Mouse (Mus musculus) fibroblast of lung, adult 2 months (primary cell): Measurements from ENCODE around the gene Cldn24.
"Not testable (repeated sequence)": the region's sequence is repeated elsewhere in the genome, so short reads cannot be mapped to it uniquely, and the experiment has no call there.

ENCODE experiments used
- DNase-seq: peaks from one replicate; pipeline ENCODE4 v3.0.0-alpha.2; 2011; ENCODE audit warnings: low read depth

The Cldn24 gene

DNA sequence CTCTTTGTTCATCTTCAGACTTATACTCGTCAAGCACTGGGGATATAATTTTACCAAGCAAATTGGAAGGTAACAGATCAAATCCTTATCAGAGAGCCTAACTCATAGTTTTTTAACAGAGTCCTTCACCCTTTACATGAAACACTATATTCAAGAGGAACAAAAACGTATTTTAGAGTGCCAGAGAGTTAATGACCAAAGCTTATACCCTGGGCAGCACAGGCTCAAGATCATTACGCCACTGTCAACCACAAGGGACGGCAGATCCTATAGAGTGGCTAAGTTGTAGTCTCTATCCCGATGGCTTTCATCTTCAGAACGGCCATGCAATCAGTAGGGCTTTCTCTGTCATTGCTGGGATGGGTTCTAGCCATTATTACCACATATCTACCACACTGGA is at the start of gene Cldn24:
TSS of gene Cldn24 (plus strand) at position 301 of the 400 bp plus-strand sequence.
- no peak for DNase-seq

DNA sequence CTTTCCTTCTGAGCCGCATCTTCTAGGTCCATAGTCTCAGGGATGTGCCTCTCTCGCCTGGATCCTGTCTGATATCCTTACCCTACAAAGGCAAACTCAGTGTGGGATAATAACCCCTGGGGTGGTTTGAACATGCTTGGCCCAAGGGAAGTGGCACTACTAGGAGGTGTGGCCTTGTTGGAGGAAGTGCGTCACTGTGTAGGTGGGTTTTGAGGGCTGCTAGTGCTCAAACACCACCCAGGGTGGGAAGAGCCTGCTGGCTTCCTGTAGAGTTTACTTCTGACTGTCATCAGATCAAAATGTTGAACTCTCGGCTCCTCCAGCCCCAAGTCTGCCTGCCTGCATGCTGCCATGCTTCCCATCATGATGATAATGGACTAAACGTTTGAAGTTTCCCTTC is 49.0 kb upstream of the Cldn24 start:
- no peak for DNase-seq

DNA sequence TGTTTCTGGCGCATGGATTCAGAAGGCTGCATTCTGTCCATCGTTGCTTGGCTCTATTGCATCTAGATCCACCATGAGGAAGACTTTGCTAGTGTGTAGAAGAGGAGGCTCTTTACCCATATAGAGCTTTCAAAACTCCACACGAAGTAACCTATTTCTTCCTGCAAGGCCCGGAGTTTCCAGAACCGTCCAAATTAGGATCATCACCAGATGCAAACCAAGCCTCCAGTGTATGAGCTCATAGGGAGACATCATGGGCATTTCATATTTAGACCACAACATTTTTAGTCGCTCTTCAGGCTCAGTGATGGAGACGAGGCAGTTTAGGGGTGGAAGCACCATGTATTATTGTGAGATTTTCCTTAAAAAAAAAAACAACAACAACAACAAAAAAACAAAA is 44.5 kb upstream of the Cldn24 start:
- no peak for DNase-seq

DNA sequence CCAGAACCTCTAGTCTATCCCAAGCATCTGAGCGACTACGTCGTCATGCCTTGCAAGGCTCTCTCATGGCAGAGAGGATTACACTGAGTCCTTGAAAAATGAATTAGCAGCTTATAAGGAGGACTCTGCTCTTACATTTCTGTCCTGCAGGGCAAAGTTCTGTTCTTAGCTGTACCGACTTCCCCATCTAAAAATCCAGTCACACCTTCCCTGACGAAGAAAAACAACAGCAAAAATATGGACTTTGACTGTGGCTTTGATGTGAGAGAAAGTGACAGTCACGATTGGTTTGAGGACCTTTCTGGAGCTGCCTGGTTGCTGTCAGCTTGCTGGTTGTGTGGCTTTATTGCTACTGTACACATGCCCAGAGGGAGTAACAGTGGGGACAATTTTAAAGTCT is 42.4 kb upstream of the Cldn24 start:
- no peak for DNase-seq

DNA sequence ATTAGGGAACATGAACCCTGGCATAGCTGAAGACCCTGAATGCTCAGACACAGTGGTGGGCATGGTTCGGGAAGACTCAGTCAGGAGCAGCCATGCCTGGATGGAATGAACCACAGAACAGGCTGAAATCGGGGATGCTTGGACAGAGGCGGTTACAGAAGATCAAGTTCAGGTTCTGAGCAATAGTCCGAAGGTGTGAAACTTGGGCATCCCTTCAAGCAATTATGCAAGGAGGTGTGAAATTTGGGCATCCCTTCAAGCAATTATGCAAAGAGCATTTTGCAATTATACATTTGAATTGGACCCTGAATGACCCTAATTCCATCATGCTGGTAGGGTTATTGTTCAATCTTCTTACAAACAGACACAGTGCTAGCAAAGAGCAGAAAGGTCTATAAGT is 40.1 kb upstream of the Cldn24 start:
- DNase-seq = no peak

DNA sequence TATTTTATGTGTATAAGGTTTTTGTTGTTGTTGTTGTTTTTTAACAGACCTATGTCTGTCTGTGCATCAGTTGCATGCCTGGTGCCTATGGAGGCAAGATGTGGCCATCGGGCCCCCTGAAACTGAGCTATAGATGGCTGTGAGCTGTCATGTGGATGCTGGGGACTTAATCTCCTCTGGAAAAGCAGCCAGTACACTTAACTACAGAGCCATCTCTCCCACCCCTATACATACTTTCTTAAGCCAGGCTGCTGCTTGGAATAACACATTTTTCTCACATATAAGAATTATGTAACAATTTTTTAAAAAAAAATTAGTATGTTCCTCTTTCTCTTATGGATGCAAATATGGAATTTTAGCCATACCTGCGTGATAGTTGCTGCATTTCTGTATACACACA is 38.4 kb upstream of the Cldn24 start:
- DNase-seq = no peak

DNA sequence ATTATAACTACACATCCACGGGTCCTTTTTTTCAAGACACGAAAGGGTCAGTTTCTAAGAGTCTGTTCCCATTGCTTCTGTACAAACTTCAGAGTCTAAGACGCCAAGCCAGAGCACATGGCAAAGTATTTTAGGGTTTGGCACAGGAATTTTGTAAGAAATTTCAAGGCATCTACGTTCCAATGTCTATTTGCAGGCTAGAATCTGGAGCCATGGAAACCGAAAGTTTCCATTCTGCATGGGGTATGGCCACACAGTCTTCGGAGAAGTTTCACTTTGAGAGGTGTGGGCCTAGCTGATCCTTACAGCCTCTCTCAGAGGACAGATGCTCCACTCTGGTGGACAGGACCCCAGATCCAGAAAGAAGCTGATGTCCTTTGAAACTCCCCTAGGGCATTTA is 38.0 kb upstream of the Cldn24 start:
- DNase-seq = no peak

DNA sequence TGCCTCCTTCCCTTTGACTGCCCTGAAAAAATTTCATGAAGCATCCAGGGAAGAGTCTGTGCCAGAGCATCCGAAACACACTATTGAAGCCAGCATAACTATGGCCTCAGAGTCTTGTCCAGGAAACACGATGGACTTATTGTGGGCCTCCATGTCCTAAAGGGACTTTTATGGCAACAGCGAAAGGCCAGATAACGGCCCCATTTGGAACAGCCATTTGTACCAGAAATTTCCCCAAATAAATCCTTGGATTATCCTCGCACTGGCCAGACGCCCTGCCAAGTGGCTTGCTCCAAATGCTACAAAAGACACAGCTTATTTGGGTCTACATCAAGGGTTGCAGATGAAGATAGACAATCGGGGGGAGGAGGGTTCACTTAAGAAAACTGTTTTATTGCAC is 37.5 kb upstream of the Cldn24 start:
- no peak for DNase-seq

DNA sequence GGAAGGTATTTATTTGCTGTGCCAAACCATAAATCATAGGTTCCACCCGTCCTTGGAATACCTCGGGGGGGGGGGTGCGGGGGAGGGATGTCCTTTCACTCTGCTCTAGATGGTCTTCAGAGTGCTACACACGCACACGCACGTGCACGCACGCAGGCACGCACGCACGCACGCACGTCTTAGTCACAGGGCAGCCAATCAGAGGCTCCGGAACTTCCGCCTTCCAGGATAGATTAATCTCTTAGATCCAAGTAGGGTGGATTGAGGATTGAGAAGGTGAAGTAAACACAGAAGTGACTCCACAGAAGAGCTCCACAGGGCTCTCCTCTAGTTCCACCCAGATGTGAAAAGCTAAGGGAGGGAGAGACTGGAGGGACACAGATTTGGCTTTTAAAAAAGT is 35.6 kb upstream of the Cldn24 start:
- DNase-seq = no peak

DNA sequence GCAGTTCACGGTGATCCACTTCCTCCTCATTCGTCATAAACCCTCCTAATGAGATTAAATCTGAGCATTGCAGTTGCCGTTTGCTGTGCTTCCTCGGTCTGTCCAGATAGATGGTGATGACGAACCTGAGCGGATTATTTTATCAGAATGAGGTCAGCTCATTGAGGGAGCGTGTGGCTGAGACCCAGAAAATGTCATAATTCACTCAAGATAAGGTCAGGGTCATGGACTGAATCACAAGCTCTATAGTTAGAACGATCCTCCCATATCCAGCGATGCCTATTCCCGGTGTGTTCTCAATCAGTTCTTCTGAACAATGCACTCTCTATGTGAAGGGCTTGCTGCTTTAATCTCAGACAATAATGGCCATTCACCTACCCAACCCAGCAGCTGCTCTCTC is 34.2 kb upstream of the Cldn24 start:
- no peak for DNase-seq

DNA sequence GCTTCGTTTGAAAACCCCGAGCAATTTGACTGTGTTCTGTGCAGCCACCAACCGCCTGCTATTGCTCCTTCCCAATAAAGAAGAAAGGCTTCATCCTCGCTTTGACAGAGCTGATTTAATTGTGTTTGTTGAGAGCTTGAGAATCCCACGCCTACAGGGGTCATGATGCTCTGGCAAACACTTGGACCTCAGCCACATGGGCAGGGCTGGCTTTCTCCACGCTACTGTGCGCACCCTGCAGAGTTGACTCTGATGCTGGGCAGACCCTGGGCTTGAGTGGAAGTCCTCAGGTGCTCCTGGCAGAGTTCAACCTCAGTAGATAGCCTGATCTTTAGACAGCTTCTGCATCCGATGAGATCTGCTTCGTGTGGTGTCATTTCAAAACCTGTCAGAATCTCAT is 30.0 kb upstream of the Cldn24 start:
- no peak for DNase-seq

DNA sequence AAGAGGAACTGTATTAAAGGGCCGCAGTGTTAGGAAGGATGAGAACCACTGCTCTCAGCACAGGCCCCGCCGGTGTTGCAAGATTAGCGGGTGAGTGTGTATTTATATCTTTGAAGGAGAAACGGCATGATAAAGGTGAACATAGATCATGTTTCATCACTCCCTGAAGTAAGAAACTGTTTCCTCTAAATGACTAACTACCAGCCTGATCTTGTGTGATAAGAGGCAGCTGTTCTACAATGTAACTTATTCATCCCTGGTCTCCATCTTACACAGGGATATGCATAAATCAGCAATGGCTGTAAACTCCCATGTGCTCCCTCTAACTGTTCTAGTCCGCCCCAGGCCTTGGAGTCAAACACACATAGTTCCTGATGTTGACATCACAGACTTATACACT is 22.5 kb upstream of the Cldn24 start:
- DNase-seq = no peak

DNA sequence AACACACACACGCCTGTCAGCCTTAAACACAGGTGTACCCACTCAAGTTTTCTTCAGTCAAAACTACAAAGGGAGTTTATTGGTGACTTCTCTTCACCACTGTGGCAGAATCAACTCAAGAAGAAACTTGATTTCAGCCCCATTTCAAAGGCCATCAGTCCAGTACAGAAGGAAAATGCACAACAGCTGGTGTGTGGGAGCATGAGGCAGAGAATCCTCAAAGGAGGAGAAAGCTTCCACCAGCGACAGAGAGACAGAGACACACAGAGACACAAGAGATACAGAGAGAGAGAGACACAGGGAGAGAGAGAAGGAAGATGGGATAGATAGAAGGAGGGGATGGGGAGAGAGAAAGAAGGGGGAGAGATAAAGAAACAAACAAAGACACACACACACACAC is 19.6 kb upstream of the Cldn24 start:
- DNase-seq = no peak

DNA sequence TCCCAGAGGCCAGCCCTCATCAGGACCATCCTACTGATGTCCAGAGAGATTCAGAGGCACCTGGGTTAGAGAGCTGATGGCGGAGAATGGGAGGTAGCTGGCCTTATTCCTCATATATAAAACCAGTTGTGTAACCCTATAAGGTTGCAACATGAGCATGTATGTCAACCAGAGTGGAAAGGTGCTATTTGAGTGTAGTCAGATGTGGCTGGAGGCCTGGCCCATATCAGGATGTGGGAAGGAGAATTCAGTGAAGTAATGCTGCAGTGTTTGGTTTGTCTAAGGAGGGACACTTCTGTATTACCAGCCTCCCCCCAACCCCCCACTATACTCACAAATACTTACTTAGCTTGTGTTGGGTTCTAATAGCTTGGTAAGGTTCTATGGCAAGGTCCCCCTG is 17.7 kb upstream of the Cldn24 start:
- DNase-seq = no peak

DNA sequence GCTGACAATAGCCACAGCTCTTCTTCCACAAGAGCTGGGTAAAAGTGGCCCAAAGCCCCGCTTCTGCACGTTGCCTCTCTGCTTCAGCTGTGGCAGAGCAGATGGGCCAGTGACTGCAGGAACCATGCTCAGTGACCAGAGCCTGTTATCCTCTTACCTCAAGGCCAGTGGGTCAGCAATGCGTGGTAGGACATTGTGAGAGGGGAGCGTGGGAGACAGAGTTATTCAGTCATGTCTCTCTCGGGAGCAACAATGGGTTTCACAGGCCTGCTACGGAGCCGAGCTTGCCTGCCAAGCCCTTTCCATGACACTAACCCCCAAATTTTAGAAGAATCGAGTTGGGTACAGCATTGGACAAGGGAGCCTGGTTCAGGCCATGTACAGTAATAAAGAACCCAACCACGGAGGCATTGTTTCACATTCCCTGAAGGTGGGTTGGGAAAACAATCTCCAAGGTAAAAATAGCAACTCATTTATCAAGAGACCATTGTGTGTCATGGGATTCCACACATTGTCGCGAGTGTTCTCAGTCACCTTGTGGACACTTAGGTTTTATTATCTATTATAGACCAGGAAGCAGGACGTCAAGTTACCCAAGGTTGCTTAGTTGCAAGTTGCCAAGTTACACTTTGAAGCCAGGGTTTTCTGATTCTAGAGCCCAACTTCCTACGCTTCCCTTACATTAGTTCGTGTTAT is 11.8 kb upstream of the Cldn24 start:
- DNase-seq = no peak

DNA sequence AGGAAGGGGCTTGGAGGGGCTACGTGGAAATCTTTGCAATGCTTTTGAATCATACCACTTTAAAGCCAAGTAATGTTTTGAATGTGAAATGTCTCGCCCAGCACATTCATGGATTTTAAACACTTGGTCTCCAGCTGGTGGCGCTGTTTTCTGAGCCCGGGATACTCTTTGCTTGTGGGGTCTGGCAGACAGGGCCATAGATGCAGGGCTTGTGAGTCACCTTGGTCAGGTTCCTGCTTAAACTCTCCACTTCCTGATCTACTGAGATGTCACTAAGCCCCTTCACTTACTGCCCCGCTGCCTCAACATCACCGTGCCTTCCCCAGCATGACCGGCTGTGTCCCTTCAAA is 11.3 kb upstream of the Cldn24 start:
- DNase-seq = no peak

DNA sequence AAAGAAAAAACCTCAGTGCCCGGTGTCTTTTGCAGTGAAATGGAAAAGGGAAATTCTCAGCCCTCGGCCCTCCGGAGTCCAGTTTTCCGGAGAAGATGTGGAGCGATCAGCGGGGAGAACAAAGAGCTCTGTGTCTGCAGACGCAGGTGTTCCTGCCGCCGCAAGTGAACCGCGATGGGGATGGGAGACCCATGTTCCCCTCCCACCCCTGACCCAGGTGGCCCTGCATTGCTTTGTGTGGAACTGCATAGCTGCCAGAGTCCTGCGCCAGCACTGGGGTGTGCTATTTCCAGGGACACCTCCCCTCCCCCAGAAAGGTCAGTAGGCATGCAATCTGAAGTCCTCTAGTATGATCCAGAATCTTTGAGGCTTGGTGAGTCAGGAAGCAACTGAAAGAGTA is 10.7 kb upstream of the Cldn24 start:
- no peak for DNase-seq

DNA sequence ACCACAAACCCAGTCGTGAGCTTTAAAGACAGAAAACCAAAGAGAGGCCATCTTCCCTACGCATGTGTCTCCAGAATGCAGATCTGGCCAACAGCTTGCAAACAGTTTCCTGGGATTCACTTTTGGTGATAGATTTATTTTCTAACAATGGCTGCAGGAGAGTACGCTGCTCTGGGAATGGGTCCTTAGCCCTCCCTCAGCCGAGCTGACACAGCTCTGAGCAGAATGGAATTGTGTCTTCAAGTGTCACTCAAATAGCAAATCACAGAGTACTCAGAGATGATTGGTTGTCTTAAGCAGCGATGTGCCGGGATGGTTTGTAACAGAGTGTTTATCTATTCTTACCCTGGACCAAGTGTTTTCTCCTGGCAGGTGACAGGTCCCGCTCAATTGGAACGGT is 2.9 kb upstream of the Cldn24 start:
- no peak for DNase-seq

DNA sequence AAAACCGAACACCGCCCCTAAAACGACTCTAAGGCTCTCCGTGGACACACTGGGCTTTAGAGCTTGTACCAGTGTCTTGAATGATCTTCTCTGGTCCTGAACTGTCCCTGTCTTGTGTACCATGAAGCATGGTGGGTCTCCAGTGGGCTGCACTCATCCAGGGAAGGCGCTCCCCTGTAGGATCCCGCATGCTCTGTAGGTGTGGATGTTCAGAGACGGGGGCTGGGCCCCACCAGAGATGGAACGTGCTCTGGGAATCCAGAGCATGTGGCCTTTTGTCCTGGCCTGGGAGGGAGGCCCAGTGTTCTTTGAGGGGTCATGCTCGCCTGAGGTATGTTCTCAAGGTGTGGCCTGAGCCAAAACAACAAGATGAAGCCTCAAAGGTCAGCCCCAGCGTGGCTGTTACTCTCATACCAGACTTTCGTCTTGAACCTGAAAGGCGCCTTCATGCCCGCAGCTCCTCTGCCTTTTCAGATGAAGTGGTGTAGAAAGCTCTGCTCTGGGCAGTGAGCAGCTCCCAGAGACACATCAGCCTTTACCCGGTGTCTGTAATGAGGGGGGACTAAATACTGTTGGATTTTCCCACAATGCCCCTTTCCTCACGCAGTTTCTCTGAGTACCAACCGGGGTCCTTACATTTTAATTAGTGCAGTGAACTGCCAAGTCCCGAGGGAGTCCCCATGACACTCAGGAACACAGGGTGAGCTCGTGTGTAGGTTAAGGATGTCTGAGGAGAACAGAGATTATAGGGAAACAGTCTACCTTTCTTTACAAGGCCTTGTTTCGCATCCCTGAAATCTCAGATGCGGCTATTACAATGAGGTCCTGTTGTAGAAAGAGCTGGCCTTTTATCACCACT is 800 bp upstream of the Cldn24 start:
- no peak for DNase-seq

DNA sequence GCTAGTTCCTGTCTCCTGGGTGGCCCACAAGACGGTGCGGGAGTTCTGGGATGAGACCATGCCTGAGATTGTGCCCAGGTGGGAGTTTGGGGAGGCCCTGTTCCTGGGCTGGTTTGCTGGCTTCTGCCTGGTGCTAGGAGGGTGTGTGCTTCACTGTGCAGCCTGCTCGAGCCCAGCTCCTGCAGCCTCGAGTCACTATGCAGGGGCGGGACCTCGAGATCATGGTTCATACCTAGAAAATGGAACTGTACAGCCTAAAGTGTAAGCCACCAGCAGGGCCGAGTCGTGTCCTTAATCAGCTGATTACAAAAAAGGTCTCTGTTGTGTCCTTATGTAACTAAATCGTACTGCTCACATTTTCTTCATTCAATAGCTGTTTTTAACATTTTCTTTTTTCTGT is 598 bp downstream of the Cldn24 start:
- DNase-seq = not testable (repeated sequence)

DNA sequence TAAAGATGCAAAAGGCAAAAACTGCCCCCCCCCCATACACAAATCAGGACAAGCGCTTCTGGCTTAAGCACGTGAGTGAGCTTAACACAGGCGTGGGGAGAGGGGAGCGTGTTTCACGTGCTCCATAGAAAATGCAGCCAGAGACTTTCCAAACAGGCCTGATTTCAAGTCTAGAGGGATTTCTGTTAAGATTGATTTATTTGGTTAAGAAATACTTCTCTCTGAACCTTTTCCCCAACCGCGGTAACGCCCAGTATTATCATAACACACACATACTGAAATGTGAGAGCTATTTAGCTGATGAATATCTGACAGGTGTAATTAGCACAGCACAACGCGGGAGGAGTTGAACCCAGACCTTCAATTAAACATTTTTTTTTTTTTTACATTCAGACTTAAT is 1.8 kb downstream of the Cldn24 start:
- peak; percentile 46 for DNase-seq

DNA sequence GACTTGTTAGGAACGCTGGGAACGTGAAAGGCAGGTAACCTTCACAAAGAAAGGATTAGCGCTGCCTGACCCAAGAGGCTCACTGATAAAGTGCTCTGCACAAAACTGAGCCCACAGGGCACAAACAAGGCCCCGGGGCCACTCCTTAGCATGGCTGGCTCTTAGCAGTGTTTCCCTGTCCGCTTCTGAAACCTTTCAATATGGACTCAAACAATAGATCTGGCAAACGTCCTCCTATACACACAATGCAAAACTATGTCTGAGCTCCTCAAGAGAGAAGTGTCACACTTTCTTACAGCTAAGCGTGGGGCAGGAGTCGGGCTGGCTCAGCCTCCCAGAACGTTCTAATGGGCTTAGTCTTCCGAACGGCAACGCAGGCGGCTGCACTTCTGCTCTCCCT is 2.2 kb downstream of the Cldn24 start, which contains the start of gene Cldn22:
TSS of gene Cldn22 (plus strand) at position 301 of the 400 bp plus-strand sequence.
- DNase-seq = no peak

DNA sequence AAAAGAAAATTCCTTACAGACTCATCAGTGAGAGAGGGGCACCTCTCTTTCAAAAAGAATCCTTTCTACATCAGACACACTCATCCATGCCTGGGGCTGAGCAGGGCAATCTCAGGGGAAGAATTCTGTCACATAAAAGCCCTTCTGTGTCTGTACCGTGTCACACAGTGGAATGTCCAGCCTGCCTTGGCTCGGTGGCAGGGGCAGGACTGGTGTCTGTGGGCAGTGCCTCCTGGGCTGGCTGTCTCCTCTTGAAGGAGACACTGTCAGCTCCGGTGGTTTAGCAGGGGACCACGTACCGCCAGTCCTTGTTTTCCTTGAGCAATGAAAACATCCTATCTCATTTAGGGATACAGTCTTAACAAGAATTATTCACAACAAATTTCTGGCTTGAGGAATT is 3.7 kb downstream of the Cldn24 start:
- no peak for DNase-seq

DNA sequence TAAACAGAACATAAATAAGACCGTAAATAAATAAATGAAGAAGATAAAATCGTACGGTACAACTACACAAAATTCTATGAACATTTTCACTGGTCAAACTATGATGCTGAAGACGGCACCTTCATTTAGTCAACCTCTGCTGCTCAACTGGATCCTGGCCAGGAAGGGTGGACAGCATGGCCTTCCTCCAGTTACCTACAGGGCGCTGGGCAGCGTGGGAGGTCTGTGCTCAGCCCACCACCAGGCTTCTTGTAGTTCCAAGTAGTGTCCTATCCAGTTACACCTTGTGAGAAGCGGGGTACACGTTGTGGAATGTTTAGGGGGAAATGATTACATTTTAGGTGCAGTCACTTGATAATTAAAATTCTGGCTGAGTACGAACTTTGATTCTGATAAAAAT is 5.0 kb downstream of the Cldn24 start:
- no peak for DNase-seq
